Mouse (Mus musculus) liver (tissue): Measurements from ENCODE around the gene Gimap8.
"Not testable (repeated sequence)": the region's sequence is repeated elsewhere in the genome, so short reads cannot be mapped to it uniquely, and the experiment has no call there.

Experiments
- DNase-seq: peaks from one replicate; pipeline ENCODE4 v3.0.0-alpha.2; 2020; ENCODE audit warnings: mixed read lengths

The Gimap8 gene

DNA sequence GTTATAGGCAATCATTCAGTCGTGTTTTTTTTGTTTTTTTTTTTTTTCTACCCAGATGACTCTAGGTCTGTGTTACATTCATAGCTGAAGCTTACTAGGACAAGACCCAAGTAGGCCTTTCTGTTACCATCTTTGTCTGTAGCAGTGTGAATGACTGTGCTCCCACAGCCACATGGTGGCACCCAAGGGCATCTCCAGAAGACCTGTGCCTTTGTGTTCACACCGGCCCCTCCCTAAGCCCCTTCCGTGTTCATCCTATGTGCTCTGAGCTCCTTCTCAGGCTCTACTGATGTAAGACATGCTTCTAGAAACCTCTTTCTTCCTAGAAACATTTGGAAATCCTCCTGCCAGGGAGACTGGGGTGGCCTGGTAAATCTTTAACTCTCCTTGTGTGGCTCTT is at the start of gene Gimap8:
Gimap8 (plus strand) TSS at position 240 of the 400 bp plus-strand sequence.
- peak; percentile 52 for DNase-seq

DNA sequence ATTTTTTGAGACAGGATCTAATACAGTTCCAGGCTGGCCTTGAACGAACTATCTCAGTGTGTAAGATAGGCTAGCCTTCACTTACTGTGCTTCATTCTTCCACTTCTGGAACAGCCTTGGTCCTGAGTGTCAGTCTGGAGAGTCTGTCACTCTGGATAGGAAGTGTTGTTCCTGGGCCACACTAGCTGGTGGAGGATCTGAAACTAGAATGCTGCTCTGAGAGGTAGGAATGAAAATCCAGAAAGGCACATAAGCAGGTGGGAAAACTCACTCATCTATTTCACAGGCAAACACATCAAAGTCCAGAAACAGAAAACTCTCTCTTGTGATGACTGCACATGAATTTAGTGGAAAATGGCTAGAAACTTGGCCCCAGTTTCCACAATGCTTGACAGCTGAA is 46.4 kb upstream of the Gimap8 start:
- DNase-seq = no peak

GRCm38 (mm10) chr6:48601271-48602079 is 45.6 kb upstream of the Gimap8 start, which contains the start of gene Zfp775:
Zfp775 (plus strand) TSS chr6:48602063.
- peak; percentile 94 for DNase-seq

DNA sequence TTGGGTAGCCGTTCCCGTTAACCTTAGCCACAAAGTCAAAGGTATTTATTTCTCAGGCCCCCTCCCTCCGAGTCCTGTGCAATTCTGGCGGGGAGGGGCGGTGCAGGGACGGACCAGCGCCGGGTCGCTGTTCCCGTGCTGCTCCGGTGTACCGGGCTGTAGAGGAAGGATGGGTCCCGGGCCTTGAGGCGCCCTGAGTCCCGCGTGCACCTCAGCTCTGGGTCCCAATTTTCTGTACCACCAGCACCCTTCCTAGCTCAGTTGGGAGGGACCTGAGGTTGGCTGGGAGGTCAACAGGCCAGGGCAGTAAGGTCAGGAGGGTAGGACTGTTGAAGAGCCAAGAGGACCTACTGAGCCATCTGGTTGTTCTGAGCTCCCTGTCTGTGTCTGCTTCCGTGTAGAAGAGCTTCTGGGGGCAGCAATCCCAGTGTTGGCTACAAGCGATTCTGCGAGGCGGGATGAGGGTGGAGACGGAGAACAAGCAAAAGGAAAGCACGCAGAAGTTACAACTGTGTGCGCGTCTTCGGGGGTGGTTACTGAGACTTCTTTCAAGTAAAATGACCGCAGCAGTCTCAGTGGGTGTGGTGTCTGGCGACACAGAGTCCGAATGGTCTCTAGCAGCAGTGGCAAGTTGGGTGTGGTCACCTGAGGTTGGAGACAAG is 44.8 kb upstream of the Gimap8 start:
- peak; percentile 37 for DNase-seq

DNA sequence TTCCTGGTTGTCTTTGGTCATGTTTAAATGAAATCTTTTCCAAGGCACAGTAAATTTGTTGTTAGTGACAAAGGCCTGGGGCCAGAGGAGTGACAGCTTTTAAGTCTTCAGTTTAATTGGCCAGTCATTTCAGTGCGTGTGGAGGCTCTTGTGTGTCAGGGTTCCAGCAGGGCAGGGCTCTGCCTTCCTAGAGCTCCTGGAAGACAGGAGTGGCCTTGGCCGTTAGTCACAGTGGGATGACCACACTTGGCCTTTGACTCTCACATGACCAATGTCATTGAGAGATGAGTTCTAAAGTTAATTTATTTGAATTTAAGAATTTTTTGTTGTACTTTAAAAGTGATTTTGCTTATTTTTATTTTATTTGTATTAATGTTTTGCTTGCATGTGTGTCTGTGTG is 38.9 kb upstream of the Gimap8 start:
- no peak for DNase-seq

DNA sequence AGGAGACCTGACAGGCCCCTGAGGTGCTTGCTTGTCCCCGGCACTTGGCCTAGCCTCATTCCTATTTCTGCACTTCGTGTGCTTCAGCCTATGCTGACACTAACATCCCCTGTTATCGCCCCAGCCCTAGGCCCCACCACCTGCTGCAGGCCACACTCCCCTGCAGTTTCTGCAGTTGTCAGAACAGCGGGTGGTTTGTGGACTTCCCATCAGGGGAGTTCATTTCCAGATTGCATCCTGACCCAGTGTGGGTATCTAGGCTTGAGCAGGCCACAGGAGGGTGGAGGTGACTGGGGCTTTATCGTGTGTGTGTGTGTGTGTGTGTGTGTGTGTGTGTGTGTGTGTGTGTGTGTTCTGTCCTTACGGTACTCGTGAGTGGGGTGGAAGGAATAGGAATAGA is 37.5 kb upstream of the Gimap8 start:
- DNase-seq = peak; percentile 11

GRCm38 (mm10) chr6:48610657-48611056 is 36.4 kb upstream of the Gimap8 start:
- DNase-seq = no peak

DNA sequence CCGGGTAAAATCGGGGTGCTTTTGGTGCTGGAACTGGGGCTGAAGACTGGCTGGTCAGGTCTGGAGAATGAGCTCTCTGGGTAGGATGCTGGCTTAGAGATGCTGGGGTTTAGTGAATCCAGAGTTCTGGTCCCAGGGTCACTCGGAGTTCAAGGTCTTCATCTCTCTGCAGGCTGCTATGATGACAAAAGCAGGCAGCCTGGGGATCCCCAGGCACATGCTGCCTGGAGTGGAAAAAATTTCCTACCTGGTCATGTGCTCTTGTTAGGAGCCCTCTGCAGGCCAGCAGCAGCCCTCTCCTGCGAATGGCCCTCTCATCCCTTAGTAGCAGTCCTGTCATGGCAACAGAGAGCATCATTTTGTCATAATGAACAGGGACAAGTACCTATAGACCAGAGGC is 33.6 kb upstream of the Gimap8 start:
- DNase-seq = no peak

GRCm38 (mm10) chr6:48614756-48615155 is 32.3 kb upstream of the Gimap8 start:
- no peak for DNase-seq

- DNase-seq = no peak
Measured at GRCm38 (mm10) chr6:48620031-48620430, 27.0 kb upstream of the Gimap8 start.

GRCm38 (mm10) chr6:48622186-48622843 is 24.7 kb upstream of the Gimap8 start:
- DNase-seq = not testable (repeated sequence)

- no peak for DNase-seq
Measured at GRCm38 (mm10) chr6:48623460-48623859, 23.6 kb upstream of the Gimap8 start.

- no peak for DNase-seq
Measured at GRCm38 (mm10) chr6:48626464-48626863, 20.6 kb upstream of the Gimap8 start, which contains the start of gene AI854703. AI854703 (plus strand) TSS chr6:48626764.

GRCm38 (mm10) chr6:48626984-48627383 is 20.1 kb upstream of the Gimap8 start:
- peak; percentile 41 for DNase-seq

DNA sequence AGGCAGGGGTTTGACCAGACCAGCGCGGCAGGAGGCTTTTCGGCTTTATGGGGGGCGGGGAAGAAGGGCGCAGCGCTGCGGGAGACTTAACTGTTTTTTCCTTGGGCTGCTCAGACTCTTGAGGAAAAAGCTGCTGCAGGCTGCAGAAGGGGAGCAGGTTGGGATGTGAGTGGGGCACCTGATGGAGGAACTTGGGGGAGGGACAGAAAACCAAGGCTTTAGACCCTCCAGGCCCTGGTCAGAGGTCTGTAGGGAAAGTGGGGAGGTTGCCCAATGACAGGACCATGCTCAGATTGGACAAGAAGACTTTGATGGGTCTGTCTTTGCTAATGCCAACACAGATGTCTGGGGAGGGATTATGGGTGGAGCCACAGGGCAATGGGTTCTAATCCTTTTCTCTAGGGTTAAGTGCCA is 19.5 kb upstream of the Gimap8 start:
- no peak for DNase-seq

- DNase-seq = no peak
Measured at GRCm38 (mm10) chr6:48628377-48628776, 18.7 kb upstream of the Gimap8 start.

DNA sequence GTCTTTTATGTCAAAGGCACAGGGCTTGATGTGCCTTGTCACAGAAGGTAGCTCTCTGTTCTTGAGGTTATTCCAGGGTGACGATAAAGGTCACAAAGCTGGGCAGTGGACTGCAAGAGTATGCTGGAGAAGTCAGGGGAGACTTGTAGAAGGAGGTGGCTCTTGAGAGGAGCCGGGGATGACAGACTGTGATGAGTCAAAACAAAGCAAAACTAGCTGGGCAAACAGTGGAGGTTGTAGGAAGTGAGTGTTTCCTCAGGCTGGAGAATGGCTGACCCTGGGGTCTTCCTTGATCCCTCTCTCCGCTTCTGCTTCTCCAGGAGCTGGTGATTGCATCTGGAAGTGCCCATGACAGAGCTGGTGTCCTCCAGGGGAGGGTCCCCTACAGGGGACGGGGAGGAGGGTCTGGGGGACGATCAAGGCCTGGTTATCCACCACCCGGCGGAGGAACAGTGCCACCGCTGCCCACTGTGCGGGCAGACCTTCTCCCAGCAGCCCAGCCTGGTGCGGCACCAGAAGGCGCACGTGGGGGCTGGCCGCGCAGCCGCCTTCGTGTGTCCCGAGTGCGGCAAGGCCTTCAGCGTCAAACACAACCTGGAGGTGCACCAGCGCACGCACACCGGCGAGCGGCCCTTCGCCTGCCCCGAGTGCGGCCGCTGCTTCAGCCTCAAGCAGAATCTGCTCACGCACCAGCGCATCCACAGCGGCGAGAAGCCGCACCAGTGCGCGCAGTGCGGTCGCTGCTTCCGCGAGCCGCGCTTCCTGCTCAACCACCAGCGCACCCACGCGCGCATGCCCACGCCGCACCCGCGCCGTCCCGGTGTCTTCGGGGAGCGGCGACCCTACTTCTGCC is 18.0 kb upstream of the Gimap8 start:
- no peak for DNase-seq

DNA sequence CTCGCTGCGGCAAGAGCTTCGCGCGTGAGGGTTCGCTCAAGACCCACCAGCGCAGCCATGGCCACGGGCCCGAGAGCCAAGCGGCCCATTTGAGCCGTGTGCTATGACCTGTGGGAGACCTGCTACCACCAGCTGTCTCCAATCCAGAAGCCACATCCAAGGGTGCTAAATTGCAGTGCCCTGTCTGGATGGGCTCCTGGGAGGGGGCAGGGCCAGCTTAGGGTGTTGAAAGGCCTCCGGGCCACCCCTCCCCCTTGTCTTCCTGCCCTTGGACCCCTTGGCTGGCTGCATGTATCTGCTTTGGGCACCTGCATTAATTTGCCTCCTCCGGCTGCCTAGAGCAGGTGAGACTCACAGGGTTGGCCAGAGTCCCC is 17.4 kb upstream of the Gimap8 start:
- DNase-seq = no peak

- no peak for DNase-seq
Measured at GRCm38 (mm10) chr6:48630831-48631230, 16.2 kb upstream of the Gimap8 start.

DNA sequence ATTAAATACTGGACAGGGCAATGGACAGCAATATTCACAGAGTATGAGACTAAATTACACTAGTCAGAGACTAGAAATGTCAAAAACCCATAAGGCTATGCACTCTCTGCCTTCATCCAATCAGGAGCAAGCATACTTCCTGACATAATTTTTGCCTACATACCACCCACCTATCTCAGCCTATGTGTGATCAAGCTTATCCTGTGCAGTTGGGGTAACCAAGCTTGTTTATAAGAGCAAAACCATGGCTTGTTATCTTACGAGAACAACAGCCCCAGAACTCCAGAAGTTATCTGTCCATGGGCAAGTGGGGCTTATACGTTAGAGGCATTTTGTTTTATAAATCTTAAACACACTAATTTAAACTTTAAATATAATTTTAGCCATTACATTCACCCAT is 11.9 kb upstream of the Gimap8 start:
- no peak for DNase-seq

DNA sequence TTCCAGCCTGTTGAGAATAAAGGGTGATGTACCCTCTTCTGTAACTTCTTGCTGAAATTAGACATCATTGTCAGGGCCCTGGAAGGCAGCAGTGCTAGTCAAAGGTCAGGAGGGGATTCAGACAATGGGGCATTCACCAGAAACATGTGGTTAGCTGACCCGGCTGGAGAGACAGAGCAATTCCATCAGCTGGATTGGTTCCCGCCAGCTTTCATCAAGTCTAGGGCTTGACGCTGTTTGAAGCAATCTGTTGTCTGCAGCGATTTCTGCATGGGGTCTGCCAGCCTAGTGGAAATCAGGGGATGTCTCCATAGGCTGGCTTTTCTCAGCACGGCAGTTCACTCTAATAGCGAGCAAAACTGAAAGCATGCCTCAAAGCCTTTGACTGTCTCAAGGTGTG is 10.5 kb upstream of the Gimap8 start:
- DNase-seq = no peak

DNA sequence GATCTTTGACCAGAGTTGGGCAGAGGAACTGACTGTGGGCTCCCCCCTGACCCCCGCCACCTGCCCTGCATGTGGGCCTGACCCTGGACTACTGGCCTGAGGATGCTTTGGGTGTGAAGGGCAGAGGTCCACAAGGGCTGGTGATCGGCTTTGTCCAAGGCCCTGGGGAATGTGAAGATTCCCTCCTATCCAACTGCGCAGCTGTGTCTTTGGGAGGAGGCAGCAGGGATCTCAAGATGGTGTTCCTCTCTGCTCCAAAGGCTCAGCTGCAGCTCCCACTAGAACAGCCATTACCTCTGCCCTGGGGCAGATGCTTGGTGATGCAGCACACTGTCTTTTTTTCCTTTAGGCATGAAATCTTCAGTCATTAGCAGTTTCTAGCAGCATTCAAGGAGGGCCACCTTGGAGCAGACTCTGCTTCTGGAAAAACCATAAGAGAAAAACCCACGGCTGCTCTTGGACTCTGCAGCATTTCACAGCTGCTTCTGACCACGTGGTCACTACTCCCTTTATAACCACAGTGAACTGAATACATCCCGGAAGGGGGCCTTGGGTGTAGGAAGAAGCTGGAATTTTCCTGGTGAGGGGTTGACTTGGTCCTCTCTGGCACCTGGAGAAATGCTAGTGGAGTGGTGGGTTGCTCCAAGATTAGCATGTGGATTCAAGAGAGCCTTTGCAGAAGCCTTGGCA is 9.1 kb upstream of the Gimap8 start:
- DNase-seq = no peak
